In genomic region chr4:118256217-118256616, GRCm38 (mm10) we compare ENCODE assay signal across 15 mouse cellular contexts. TPM values are rescaled to one million over a fixed set of nuclear protein-coding genes. Genes with fewer than 3 reads are reported as not detected.
DNase-seq lines count a peak whose midpoint lies in the region; ATAC-seq and TF ChIP-seq lines count a peak whose summit lies in the region.
"Had no signal": no experiment of that assay in that cellular context is flagged by ENCODE, and none has a peak within 500 bp of the region (broad histone marks: within the 10 kb centered on the region; RNA-seq: fewer than 3 reads in every experiment).

No protein-coding gene starts in this region.

- no peak overlapping the region for H3K4me2 ChIP-seq in midbrain, embryonic 16.5 days (ENCODE audit: low read length)
- no peak overlapping the region for H3K4me2 ChIP-seq in forebrain, embryonic 11.5 days (ENCODE audit: low read depth, low read length, severe bottlenecking)
- no peak overlapping the region for H3K4me2 ChIP-seq in hindbrain, embryonic 13.5 days
- H3K4me2 ChIP-seq in neural tube, embryonic 14.5 days (ENCODE audit: low read depth, low read length), result no peak overlapping the region
- no peak overlapping the region for H3K4me2 ChIP-seq in liver, postnatal 0 days (ENCODE audit: low read depth, low read length)

- H3K36me3 ChIP-seq in midbrain, embryonic 16.5 days (ENCODE audit: control insufficient read depth, insufficient read depth, low read length), result peaks cover 33% of the 10 kb centered on the region
- H3K36me3 ChIP-seq in midbrain, embryonic 10.5 days, result peaks cover 87% of the 10 kb centered on the region
- H3K36me3 ChIP-seq in forebrain, embryonic 11.5 days (ENCODE audit: control insufficient read depth, insufficient read depth, low read length), result peaks cover 6% of the 10 kb centered on the region
- peaks cover 61% of the 10 kb centered on the region for H3K36me3 ChIP-seq in hindbrain, embryonic 13.5 days
- H3K36me3 ChIP-seq in neural tube, embryonic 14.5 days (ENCODE audit: control insufficient read depth, insufficient read depth, low read length), result peaks cover 30% of the 10 kb centered on the region
- no peaks in the 10 kb centered on the region; the same call in 1 of the 2 replicates for H3K36me3 ChIP-seq in liver, postnatal 0 days (replicated peaks; ENCODE audit: insufficient read depth, low read length)
- H3K36me3 ChIP-seq: G1E had no signal

- DNase-seq in midbrain, embryonic 10.5 days (ENCODE audit: low spot score), result no peak
- peak; percentile 60 for DNase-seq in forebrain, embryonic 11.5 days (ENCODE audit: low spot score)
- no peak for DNase-seq in cerebellum, adult 11-12 months
- DNase-seq in liver, postnatal 0 days, result no peak
- DNase-seq: B cell, adult 2 months; cerebellum, adult 9-11 months; heart, postnatal 14 days; kidney, adult 2 months; liver had no signal

- WGBS in midbrain, embryonic 16.5 days, result 67% methylated on average over 12 of the region's 12 CpGs
- 89% methylated on average over 12 of the region's 12 CpGs for WGBS in midbrain, embryonic 10.5 days
- 73% methylated on average over 12 of the region's 12 CpGs for WGBS in forebrain, embryonic 11.5 days
- WGBS in hindbrain, embryonic 13.5 days, result 44% methylated on average over 12 of the region's 12 CpGs
- 32% methylated on average over 12 of the region's 12 CpGs for WGBS in neural tube, embryonic 14.5 days
- WGBS in liver, postnatal 0 days (ENCODE audit: insufficient replicate concordance), result 68% methylated on average over 12 of the region's 12 CpGs

- H3K4me1 ChIP-seq in midbrain, embryonic 16.5 days (ENCODE audit: control insufficient read depth, insufficient read depth, low read length), result peaks cover 16% of the 10 kb centered on the region
- H3K4me1 ChIP-seq in midbrain, embryonic 10.5 days, result peaks cover 24% of the 10 kb centered on the region
- H3K4me1 ChIP-seq in forebrain, embryonic 11.5 days (replicated peaks; ENCODE audit: control insufficient read depth, insufficient read depth, low read length), result peaks cover 15% of the 10 kb centered on the region; the same call in 1 of the 2 replicates
- H3K4me1 ChIP-seq in hindbrain, embryonic 13.5 days (replicated peaks), result peaks cover 61% of the 10 kb centered on the region
- peaks cover 30% of the 10 kb centered on the region for H3K4me1 ChIP-seq in neural tube, embryonic 14.5 days (ENCODE audit: control insufficient read depth, insufficient read depth, low read length)
- peaks cover 12% of the 10 kb centered on the region for H3K4me1 ChIP-seq in liver, postnatal 0 days (ENCODE audit: insufficient read depth)

- H3K9ac ChIP-seq in midbrain, embryonic 16.5 days (ENCODE audit: low read depth, low read length), result no peak overlapping the region
- H3K9ac ChIP-seq in forebrain, embryonic 11.5 days (ENCODE audit: low read length), result no peak overlapping the region
- peak overlapping the region; percentile 39; the same call in 1 of the 2 replicates for H3K9ac ChIP-seq in hindbrain, embryonic 13.5 days
- peak overlapping the region; percentile 28; the same call in 1 of the 2 replicates for H3K9ac ChIP-seq in neural tube, embryonic 14.5 days (replicated peaks; ENCODE audit: low read depth, low read length)
- H3K9ac ChIP-seq in liver, postnatal 0 days (replicated peaks), result no peak overlapping the region

- no peak for ATAC-seq in midbrain, embryonic 16.5 days
- ATAC-seq in forebrain, embryonic 11.5 days (replicated peaks; ENCODE audit: low FRiP score), result no peak; the same call in 1 of the 2 replicates
- ATAC-seq in hindbrain, embryonic 13.5 days (ENCODE audit: low FRiP score), result peak; percentile 6; the same call in 1 of the 2 replicates
- ATAC-seq in neural tube, embryonic 14.5 days (ENCODE audit: low read depth), result peak; percentile 52; the same call in 1 of the 2 replicates
- ATAC-seq in megakaryocyte progenitor cell, adult 5-6 weeks (replicated peaks; ENCODE audit: poor library complexity), result no peak
- ATAC-seq in liver, postnatal 0 days, result no peak

- no peak for TF ChIP-seq CTCF in liver, postnatal 0 days (IDR thresholded peaks at IDR 0.05; ENCODE audit: low read depth)

- H3K27me3 ChIP-seq in midbrain, embryonic 16.5 days (ENCODE audit: control insufficient read depth, insufficient read depth, low read depth, low read length), result no peaks in the 10 kb centered on the region
- no peaks in the 10 kb centered on the region for H3K27me3 ChIP-seq in midbrain, embryonic 10.5 days (ENCODE audit: low read depth, poor library complexity, severe bottlenecking)
- no peaks in the 10 kb centered on the region for H3K27me3 ChIP-seq in forebrain, embryonic 11.5 days (ENCODE audit: control insufficient read depth, insufficient read depth, low read length)
- no peaks in the 10 kb centered on the region for H3K27me3 ChIP-seq in hindbrain, embryonic 13.5 days
- H3K27me3 ChIP-seq in neural tube, embryonic 14.5 days (ENCODE audit: control insufficient read depth, insufficient read depth, low read length), result no peaks in the 10 kb centered on the region
- H3K27me3 ChIP-seq in liver, postnatal 0 days (ENCODE audit: insufficient read depth, low read length), result no peaks in the 10 kb centered on the region

- H3K9me3 ChIP-seq in midbrain, embryonic 16.5 days (replicated peaks; ENCODE audit: control insufficient read depth, low read length, poor library complexity, severe bottlenecking), result no peaks in the 10 kb centered on the region
- no peaks in the 10 kb centered on the region for H3K9me3 ChIP-seq in midbrain, embryonic 10.5 days (replicated peaks)
- H3K9me3 ChIP-seq in forebrain, embryonic 11.5 days (ENCODE audit: control insufficient read depth, low read length), result no peaks in the 10 kb centered on the region
- H3K9me3 ChIP-seq in hindbrain, embryonic 13.5 days, result no peaks in the 10 kb centered on the region
- no peaks in the 10 kb centered on the region for H3K9me3 ChIP-seq in neural tube, embryonic 14.5 days (ENCODE audit: control insufficient read depth, low read length)
- no peaks in the 10 kb centered on the region for H3K9me3 ChIP-seq in liver, postnatal 0 days (ENCODE audit: low read length)
- H3K9me3 ChIP-seq: embryonic facial prominence, embryonic 10.5 days; G1E had no signal

- TF ChIP-seq EP300 in liver, postnatal 0 days (IDR thresholded peaks at IDR 0.05; ENCODE audit: low read depth), result no peak

- no peak overlapping the region for H3K4me3 ChIP-seq in midbrain, embryonic 16.5 days (ENCODE audit: low read depth, low read length)
- H3K4me3 ChIP-seq in midbrain, embryonic 10.5 days, result no peak overlapping the region
- H3K4me3 ChIP-seq in forebrain, embryonic 11.5 days (ENCODE audit: low read depth, low read length), result no peak overlapping the region
- no peak overlapping the region for H3K4me3 ChIP-seq in hindbrain, embryonic 13.5 days
- H3K4me3 ChIP-seq in neural tube, embryonic 14.5 days (ENCODE audit: low read depth, low read length), result no peak overlapping the region
- H3K4me3 ChIP-seq in liver, postnatal 0 days (ENCODE audit: low read depth, low read length), result no peak overlapping the region
- H3K4me3 ChIP-seq: embryonic facial prominence, embryonic 10.5 days had no signal

- H3K27ac ChIP-seq in midbrain, embryonic 16.5 days (ENCODE audit: low read length), result peak overlapping the region; percentile 19; the same call in 1 of the 2 replicates
- no peak overlapping the region; the same call in 1 of the 2 replicates for H3K27ac ChIP-seq in midbrain, embryonic 10.5 days (replicated peaks)
- H3K27ac ChIP-seq in forebrain, embryonic 11.5 days (ENCODE audit: low read depth, low read length), result peak overlapping the region; percentile 7; the same call in 1 of the 2 replicates
- H3K27ac ChIP-seq in hindbrain, embryonic 13.5 days, result peak overlapping the region; percentile 81
- H3K27ac ChIP-seq in neural tube, embryonic 14.5 days (ENCODE audit: low read depth, low read length), result peak overlapping the region; percentile 48; the same call in 1 of the 2 replicates
- no peak overlapping the region for H3K27ac ChIP-seq in liver, postnatal 0 days (ENCODE audit: low read depth)
- H3K27ac ChIP-seq: embryonic facial prominence, embryonic 10.5 days had no signal

RNA-seq across cellular contexts. Expression of gene Ptprf, which starts 35.0 kb away (rescaled TPM):
- 78.9 and 85.5 TPM in 2 replicates for polyA plus RNA-seq in midbrain, embryonic 16.5 days (2015; fragmentation: Nextera tagmentation; extraction: Ambion mirVana)
- polyA plus RNA-seq in midbrain, embryonic 10.5 days (2016; fragmentation: Nextera tagmentation; extraction: Ambion mirVana), result 94.4 and 103 TPM in 2 replicates
- polyA plus RNA-seq in forebrain, embryonic 11.5 days (2014; fragmentation: Nextera tagmentation; extraction: Ambion mirVana), result 90.5 and 99.9 TPM in 2 replicates
- 79.7 and 82.0 TPM in 2 replicates for polyA plus RNA-seq in hindbrain, embryonic 13.5 days (2015; fragmentation: Nextera tagmentation; extraction: Ambion mirVana)
- polyA plus RNA-seq in neural tube, embryonic 14.5 days (2014; fragmentation: Nextera tagmentation; extraction: Ambion mirVana), result 52.4 and 66.7 TPM in 2 replicates
- 0.07 TPM in 1 of 2 replicates, not detected in the other for total RNA-seq in megakaryocyte progenitor cell, adult 5-6 weeks (2015)
- 0.24 TPM in 1 of 2 replicates, not detected in the other for total RNA-seq in megakaryocyte progenitor cell, adult 5-6 weeks (2017)
- 10.3 and 11.8 TPM in 2 replicates for polyA plus RNA-seq in liver, postnatal 0 days (2015; fragmentation: Nextera tagmentation; extraction: Ambion mirVana)
- polyA plus RNA-seq: G1E had no signal

Comparison
In these comparisons a context has a peak if more than half of its experiments do, and no peak if none do; other contexts are left out.
1. H3K27ac ChIP-seq: peak in midbrain, embryonic 16.5 days (single experiment), forebrain, embryonic 11.5 days (single experiment), hindbrain, embryonic 13.5 days (single experiment) and neural tube, embryonic 14.5 days (single experiment); none in midbrain, embryonic 10.5 days (single experiment) and liver, postnatal 0 days (single experiment).
2. ATAC-seq: peak in hindbrain, embryonic 13.5 days (single experiment) and neural tube, embryonic 14.5 days (single experiment); none in midbrain, embryonic 16.5 days (single experiment), forebrain, embryonic 11.5 days (single experiment), megakaryocyte progenitor cell, adult 5-6 weeks (single experiment) and liver, postnatal 0 days (single experiment).
3. H3K9ac ChIP-seq: peak in hindbrain, embryonic 13.5 days (single experiment) and neural tube, embryonic 14.5 days (single experiment); none in midbrain, embryonic 16.5 days (single experiment), forebrain, embryonic 11.5 days (single experiment) and liver, postnatal 0 days (single experiment).